Mouse (Mus musculus) stomach, embryonic 16.5 days (tissue): ENCODE results near the gene Akap7. TPM values are rescaled to one million over a fixed set of nuclear protein-coding genes. Genes with fewer than 3 reads are reported as not detected.
"Not testable (repeated sequence)": the region's sequence is repeated elsewhere in the genome, so short reads cannot be mapped to it uniquely, and the experiment has no call there.

Source experiments
- ATAC-seq: fragments of 200-750 bp; cut with Nextera tagmentation; 2 replicates; pipeline ENCODE4 v1.8.0; 2017; ENCODE audit warnings: moderate number of reproducible peaks, moderate TSS enrichment; ENCODE audit not compliant: insufficient read depth, low FRiP score
- H3K27ac ChIP-seq: fragments of 300-500 bp; sonication (generic); 2 replicates; pipeline ENCODE4 v1.5.1; 2014; ENCODE audit warnings: low read length
- H3K27me3 ChIP-seq: fragments of 300-500 bp; sonication (generic); 2 replicates; pipeline ENCODE4 v1.6.1; 2014; ENCODE audit warnings: low read length, control low read depth, mixed read lengths; ENCODE audit not compliant: control insufficient read depth, insufficient read depth
- H3K36me3 ChIP-seq: fragments of 300-500 bp; sonication (generic); 2 replicates; pipeline ENCODE4 v1.6.1; 2014; ENCODE audit warnings: low read length; ENCODE audit not compliant: control insufficient read depth, insufficient read depth
- H3K4me1 ChIP-seq: fragments of 300-500 bp; sonication (generic); 2 replicates; pipeline ENCODE4 v1.6.1; 2014; ENCODE audit warnings: low read length, control low read depth, mixed read lengths; ENCODE audit not compliant: control insufficient read depth, insufficient read depth
- H3K4me2 ChIP-seq: fragments of 300-500 bp; sonication (generic); 2 replicates; pipeline ENCODE4 v1.6.1; 2014; ENCODE audit warnings: low read depth, low read length, mixed read lengths
- H3K4me3 ChIP-seq: fragments of 300-500 bp; sonication (generic); replicated peaks from 2 replicates; pipeline ENCODE4 v1.5.1; 2014; ENCODE audit warnings: mild to moderate bottlenecking, low read length
- H3K9ac ChIP-seq: fragments of 300-500 bp; sonication (generic); 2 replicates; pipeline ENCODE4 v1.6.1; 2014; ENCODE audit warnings: low read length
- H3K9me3 ChIP-seq: fragments of 300-500 bp; sonication (generic); replicated peaks from 2 replicates; pipeline ENCODE4 v1.6.1; 2016; ENCODE audit warnings: low read length, control low read depth; ENCODE audit not compliant: control insufficient read depth
- WGBS: fragments of 180-500 bp; shearing (Covaris S2); extraction: QIAGEN DNeasy Blood & Tissue Kit; methylation state at CpG from one replicate; pipeline ENCODE4 v1.1.7; 2014; 5-methylcytosine and 5-hydroxymethylcytosine counted together
- polyA plus RNA-seq: library from polyadenylated mRNA; unstranded; fragments of >200 nt; fragmentation: Nextera tagmentation; extraction: Ambion mirVana; gene quantifications from 2 replicates; pipeline ENCODE4 v1.2.1, GENCODE M21; 2015

Gene Akap7
- polyA plus RNA-seq, 1 experiment from 2014 or later = 15.3 TPM

GRCm38 (mm10) chr10:25198575-25198974 is 109.1 kb downstream of the Akap7 start:
- 68% methylated on average over 12 of the region's 12 CpGs for WGBS
- Histone ChIP-seq H3K9ac (no peak overlapping the region; the same call in 1 of the 2 replicates), H3K9me3 (no peaks in the 10 kb centered on the region), H3K27ac (no peak overlapping the region), H3K36me3 (no peaks in the 10 kb centered on the region), H3K27me3 (no peaks in the 10 kb centered on the region), H3K4me3 (peak overlapping the region; percentile 62), H3K4me1 (peaks cover 4% of the 10 kb centered on the region; the same call in 1 of the 2 replicates), H3K4me2 (peak overlapping the region; percentile 86)
- no peak for ATAC-seq

- 48% methylated on average over 9 of the region's 9 CpGs for WGBS
- Histone ChIP-seq H3K4me1 (peaks cover 4% of the 10 kb centered on the region; the same call in 1 of the 2 replicates), H3K27ac (no peak overlapping the region), H3K9ac (no peak overlapping the region), H3K4me2 (peak overlapping the region; percentile 86), H3K36me3 (no peaks in the 10 kb centered on the region), H3K27me3 (no peaks in the 10 kb centered on the region), H3K9me3 (no peaks in the 10 kb centered on the region), H3K4me3 (no peak overlapping the region)
- no peak for ATAC-seq
These were observed 109.6 kb downstream of the Akap7 start for GRCm38 (mm10) chr10:25198048-25198447.

GRCm38 (mm10) chr10:25192180-25193073 is 115.2 kb downstream of the Akap7 start:
- H3K27ac ChIP-seq = no peak overlapping the region
- peak; percentile 47; the same call in 1 of the 2 replicates for ATAC-seq
- H3K36me3 ChIP-seq = no peaks in the 10 kb centered on the region
- H3K27me3 ChIP-seq = no peaks in the 10 kb centered on the region
- H3K4me3 ChIP-seq = no peak overlapping the region
- WGBS = 78% methylated on average over 5 of the region's 5 CpGs
- no peak overlapping the region for H3K9ac ChIP-seq
- H3K4me2 ChIP-seq = no peak overlapping the region
- no peaks in the 10 kb centered on the region for H3K4me1 ChIP-seq
- no peaks in the 10 kb centered on the region for H3K9me3 ChIP-seq

GRCm38 (mm10) chr10:25191166-25191565 is 116.5 kb downstream of the Akap7 start:
- H3K27me3 ChIP-seq = no peaks in the 10 kb centered on the region
- H3K4me1 ChIP-seq = no peaks in the 10 kb centered on the region
- no peak for ATAC-seq
- no peaks in the 10 kb centered on the region for H3K9me3 ChIP-seq
- H3K36me3 ChIP-seq = no peaks in the 10 kb centered on the region
- 93% methylated on average over 4 of the region's 4 CpGs for WGBS
- H3K27ac ChIP-seq = no peak overlapping the region
- H3K4me2 ChIP-seq = no peak overlapping the region
- no peak overlapping the region for H3K4me3 ChIP-seq
- no peak overlapping the region for H3K9ac ChIP-seq

GRCm38 (mm10) chr10:25186240-25186639 is 121.4 kb downstream of the Akap7 start:
- H3K9ac ChIP-seq, H3K4me2 ChIP-seq, H3K9me3 ChIP-seq, H3K36me3 ChIP-seq, ATAC-seq, H3K27me3 ChIP-seq, H3K4me1 ChIP-seq, H3K27ac ChIP-seq, H3K4me3 ChIP-seq: not testable (repeated sequence)
- 41% methylated on average over 9 of the region's 9 CpGs for WGBS

GRCm38 (mm10) chr10:25185691-25186090 is 122.0 kb downstream of the Akap7 start:
- no peak overlapping the region for H3K4me3 ChIP-seq
- no peaks in the 10 kb centered on the region for H3K27me3 ChIP-seq
- WGBS = 92% methylated on average over 4 of the region's 4 CpGs
- ATAC-seq = no peak
- H3K36me3 ChIP-seq = no peaks in the 10 kb centered on the region; the same call in 1 of the 2 replicates
- no peak overlapping the region for H3K4me2 ChIP-seq
- no peak overlapping the region for H3K9ac ChIP-seq
- no peak overlapping the region for H3K27ac ChIP-seq
- no peaks in the 10 kb centered on the region for H3K9me3 ChIP-seq
- H3K4me1 ChIP-seq = 0 out of 2 replicates have a peak, but pooled peaks cover 4% of the 10 kb centered on the region

- ATAC-seq = peak; percentile 75; the same call in 1 of the 2 replicates
- no peak overlapping the region for H3K9ac ChIP-seq
- no peaks in the 10 kb centered on the region; the same call in 1 of the 2 replicates for H3K36me3 ChIP-seq
- 72% methylated on average over 10 of the region's 10 CpGs for WGBS
- no peak overlapping the region for H3K4me2 ChIP-seq
- no peaks in the 10 kb centered on the region for H3K9me3 ChIP-seq
- H3K27ac ChIP-seq = peak overlapping the region; percentile 62; the same call in 1 of the 2 replicates
- no peak overlapping the region for H3K4me3 ChIP-seq
- H3K4me1 ChIP-seq = 0 out of 2 replicates have a peak, but pooled peaks cover 4% of the 10 kb centered on the region
- no peaks in the 10 kb centered on the region for H3K27me3 ChIP-seq
These were observed 122.7 kb downstream of the Akap7 start for GRCm38 (mm10) chr10:25184819-25185603.

GRCm38 (mm10) chr10:25183271-25183670 is 124.4 kb downstream of the Akap7 start:
- no peak overlapping the region for H3K9ac ChIP-seq
- H3K27me3 ChIP-seq = no peaks in the 10 kb centered on the region
- no peaks in the 10 kb centered on the region; the same call in 1 of the 2 replicates for H3K36me3 ChIP-seq
- H3K4me1 ChIP-seq = 0 out of 2 replicates have a peak, but pooled peaks cover 4% of the 10 kb centered on the region
- no peak overlapping the region for H3K4me3 ChIP-seq
- no peak overlapping the region for H3K27ac ChIP-seq
- 85% methylated on average over 6 of the region's 6 CpGs for WGBS
- no peak overlapping the region for H3K4me2 ChIP-seq
- no peaks in the 10 kb centered on the region for H3K9me3 ChIP-seq
- peak; percentile 44; the same call in 1 of the 2 replicates for ATAC-seq
